Mouse (Mus musculus): ENCODE results near the gene Ebf3.

Ebf3 gene

DNA sequence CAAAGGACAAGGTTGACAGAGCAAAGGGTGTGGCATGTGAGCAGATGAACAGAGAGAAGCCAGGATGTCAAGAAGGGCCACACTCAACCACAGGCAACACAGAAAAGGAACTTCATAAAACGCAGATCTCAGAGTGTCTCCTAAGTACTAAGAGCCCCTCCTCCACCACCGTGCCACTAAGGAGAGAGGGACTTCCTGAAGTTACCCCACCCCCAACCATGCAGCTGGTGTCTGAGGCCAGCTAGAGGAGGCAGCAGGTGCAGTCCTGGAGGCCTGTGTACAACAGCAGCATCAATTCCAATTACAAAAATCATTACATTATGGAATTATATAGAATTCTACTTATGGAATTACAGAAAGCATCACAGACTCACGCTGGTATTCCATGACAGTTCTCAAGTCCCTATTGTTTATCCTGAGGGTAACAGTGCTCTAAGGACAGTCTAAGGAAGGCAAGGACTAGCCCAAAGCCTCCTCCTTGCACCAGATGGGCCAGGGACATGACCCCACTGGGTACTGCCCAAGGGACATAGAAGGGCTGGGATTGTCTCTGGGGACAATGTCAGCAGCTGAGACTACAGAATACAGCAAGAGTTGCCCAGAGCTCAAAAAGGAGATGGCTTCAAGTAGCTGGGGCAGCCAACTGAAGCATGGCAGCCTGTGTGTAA, 24.8 kb downstream of the Ebf3 start:
- DNase-seq (ENCODE audit: low spot score) = no peak

- no peak for DNase-seq (ENCODE audit: low spot score)
These were observed 36.1 kb downstream of the Ebf3 start for GRCm38 (mm10) chr7:137278171-137278570.

DNA sequence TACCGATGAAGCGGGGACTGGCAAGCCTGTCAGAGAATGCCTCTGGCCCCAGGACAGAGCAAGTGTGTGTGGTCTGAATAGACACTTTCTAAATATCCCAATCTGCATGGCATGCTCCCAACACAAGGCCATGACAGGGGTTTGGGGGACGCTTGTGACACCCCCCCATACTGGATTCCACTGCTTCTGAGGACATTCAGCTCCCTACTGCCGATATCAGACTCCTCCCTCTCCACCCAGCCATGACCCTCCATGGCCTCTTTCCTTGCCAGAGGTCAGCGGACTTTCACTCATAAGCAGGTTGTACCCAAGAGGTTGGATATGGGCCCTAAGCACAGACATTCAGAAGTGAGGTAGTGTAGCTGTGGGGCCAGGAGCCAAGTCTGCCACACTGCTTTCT, 36.5 kb downstream of the Ebf3 start:
- DNase-seq (ENCODE audit: low spot score) = no peak

DNA sequence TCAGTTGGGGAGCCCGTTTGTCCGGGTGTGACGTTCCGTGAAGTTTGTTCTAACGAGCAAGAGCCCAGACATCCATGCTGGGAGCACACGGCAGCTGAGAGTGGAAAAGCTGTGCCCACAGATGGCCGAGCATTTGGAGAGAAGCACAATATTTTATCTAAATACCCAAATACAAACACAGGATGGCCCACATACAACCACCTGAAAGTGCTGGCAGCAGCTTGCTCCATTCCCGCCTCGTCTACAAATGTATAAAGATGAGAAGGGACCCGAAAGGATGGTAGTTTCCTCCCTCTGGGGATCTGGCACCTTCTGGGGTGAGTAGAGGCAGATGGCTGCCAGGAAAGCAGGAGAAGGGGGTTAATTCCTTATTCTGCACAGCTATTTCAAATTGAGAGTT, 42.0 kb downstream of the Ebf3 start:
- DNase-seq (ENCODE audit: low spot score) = no peak

- DNase-seq (ENCODE audit: low spot score) = no peak
These were observed 45.6 kb downstream of the Ebf3 start for GRCm38 (mm10) chr7:137268452-137269155.

DNA sequence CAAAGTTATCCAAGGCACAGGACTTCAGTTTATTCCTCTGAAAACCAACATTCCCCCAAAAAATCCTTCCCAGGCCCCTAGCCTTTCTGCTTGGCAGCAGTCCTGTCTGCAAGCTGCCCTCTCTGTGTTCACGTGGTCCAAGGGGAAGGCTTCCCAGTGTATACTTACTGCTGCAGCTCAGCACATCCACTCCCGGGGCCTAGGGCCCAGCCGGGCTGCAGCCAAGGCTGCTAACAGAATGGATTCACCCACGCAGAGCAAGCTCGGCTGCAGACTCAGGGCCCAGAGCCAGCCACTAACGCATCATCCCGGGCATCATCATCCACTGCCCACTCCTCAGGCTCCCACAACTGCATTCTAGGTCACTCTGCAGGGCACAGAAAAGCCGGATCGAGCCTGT, 46.8 kb downstream of the Ebf3 start:
- no peak for DNase-seq (ENCODE audit: low spot score)

DNA sequence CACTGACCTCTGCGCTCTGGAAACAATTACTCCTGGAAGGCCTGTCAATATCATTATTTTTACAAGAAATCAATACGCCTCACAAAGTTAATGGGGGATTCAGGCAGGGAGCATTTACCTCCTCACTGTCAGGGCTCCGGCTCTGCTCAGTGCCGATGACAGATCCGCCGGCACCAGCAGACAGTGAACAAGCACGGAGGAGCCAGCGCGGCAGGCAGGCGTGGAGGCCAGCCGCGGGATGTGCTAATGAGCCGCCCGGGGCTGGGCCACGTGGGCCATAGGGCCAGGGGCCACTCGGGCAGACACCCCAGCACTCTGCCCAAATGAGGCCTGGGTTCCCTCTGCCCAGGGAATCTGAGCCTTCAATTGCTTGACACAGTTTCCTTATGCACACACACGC, 47.7 kb downstream of the Ebf3 start:
- DNase-seq (ENCODE audit: low spot score) = no peak

DNA sequence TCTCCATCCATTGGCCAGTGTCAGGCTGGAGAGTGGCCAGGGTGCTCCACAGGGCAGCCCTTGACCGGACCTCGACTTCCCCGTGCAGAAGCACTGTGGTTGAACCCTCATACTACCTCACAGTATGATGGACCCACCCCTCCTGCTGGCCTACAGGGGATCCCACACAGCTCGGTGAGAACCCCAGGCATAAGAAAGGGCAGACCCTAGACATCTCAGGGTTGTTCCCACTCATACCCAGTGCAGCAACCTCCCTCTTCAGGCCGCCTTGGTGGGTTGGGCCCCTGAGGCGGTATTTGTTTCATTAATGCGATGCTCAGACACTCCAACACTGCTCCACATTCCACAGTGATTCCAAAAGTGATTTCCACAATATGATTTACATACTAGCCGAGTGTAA, 51.9 kb downstream of the Ebf3 start:
- no peak for DNase-seq (ENCODE audit: low spot score)

- DNase-seq (ENCODE audit: low spot score) = peak; percentile 52
These were observed 67.9 kb downstream of the Ebf3 start for GRCm38 (mm10) chr7:137246213-137246872.

DNA sequence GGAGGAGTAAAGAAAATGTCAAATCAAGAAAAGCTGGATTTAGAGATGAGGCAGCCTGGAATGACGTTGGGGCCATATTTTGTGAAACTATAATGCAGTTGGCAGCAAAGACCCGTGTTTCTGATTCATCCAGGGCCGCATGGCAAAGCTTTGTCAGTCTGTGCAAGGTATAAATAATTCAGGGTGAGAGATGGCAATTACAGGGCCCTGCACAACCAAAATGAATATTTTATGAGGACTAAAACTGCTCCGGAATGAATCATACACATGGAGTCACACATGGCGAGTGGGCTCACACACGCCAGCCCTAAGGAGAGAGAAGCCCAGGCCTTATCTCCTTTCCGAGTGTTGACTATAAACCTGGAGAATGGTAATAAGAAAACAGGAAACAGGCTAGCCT, 69.4 kb downstream of the Ebf3 start:
- no peak for DNase-seq (ENCODE audit: low spot score)

GRCm38 (mm10) chr7:137240481-137240880, 73.8 kb downstream of the Ebf3 start:
- DNase-seq (ENCODE audit: low spot score) = no peak

GRCm38 (mm10) chr7:137239542-137240133, 74.6 kb downstream of the Ebf3 start:
- no peak for DNase-seq (ENCODE audit: low spot score)

- no peak for DNase-seq (ENCODE audit: low spot score)
These were observed 76.8 kb downstream of the Ebf3 start for GRCm38 (mm10) chr7:137237419-137237818.

DNA sequence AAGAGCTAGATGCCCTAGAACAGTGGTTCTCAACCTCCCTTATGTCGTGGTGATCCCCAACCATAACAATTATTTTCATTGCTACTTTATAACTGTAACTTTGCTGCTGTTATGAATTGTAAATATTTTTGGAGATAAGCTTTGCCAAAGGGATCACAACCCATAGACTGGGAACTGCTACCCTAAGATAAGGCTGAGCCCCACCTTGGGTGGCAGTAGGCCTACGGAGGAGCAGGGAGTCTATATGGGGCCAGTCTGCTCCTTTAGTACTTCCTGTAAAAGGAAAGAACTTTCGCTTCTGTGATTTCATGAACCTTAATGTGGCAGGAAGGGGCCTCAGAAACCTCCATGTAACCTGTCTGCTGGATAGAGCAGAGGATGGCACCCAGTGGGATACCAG, 90.4 kb downstream of the Ebf3 start:
- DNase-seq (ENCODE audit: low spot score) = no peak

- no peak for DNase-seq (ENCODE audit: low spot score)
These were observed 91.3 kb downstream of the Ebf3 start for GRCm38 (mm10) chr7:137222831-137223505.

DNA sequence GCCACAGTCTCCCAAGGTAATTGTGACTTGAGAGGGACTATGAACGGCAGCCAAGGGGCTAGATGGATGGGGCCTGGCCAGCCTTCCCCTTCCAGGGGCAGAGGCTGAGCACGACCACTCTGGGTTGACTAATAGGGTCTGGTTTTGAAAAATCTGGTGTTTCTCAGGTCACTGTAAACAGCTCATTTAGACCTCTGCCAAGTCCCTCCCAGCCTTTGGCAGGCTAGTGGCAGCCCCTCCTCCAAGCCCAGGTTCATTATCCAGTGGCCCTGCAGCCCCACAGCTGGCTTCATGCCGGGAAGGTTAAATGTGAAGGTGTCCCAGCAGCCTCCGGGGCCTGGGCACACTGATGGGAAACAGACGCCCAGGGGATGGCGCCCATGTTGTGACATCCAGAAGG, 92.6 kb downstream of the Ebf3 start:
- DNase-seq (ENCODE audit: low spot score) = peak; percentile 33

- no peak for DNase-seq (ENCODE audit: low spot score)
These were observed 93.8 kb downstream of the Ebf3 start for GRCm38 (mm10) chr7:137220436-137220835.

DNA sequence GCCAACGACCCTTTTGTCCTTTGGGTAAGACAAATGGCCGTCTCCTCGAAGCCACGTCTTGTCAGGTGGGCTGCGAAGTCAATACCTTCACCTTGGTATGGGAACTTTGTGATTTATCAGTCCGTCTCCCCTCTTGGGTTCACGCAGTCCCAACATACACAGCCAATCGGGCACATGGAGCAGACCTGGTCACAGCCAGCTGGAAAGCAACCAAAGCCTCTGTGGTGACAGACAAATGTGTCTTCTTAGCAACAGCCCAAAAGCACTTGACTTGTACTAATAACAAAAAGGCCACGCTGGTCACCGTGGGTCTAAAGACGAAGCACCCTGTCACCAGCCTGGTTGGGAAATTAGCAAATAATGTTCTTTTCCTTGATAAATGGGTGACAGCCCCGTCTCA, 95.5 kb downstream of the Ebf3 start:
- DNase-seq (ENCODE audit: low spot score) = no peak

GRCm38 (mm10) chr7:137213444-137213843, 100.8 kb downstream of the Ebf3 start:
- no peak for DNase-seq (ENCODE audit: low spot score)

GRCm38 (mm10) chr7:137211332-137211731, 102.9 kb downstream of the Ebf3 start:
- DNase-seq (ENCODE audit: low spot score) = no peak

GRCm38 (mm10) chr7:137209688-137210345, 104.4 kb downstream of the Ebf3 start:
- no peak for DNase-seq (ENCODE audit: low spot score)

DNA sequence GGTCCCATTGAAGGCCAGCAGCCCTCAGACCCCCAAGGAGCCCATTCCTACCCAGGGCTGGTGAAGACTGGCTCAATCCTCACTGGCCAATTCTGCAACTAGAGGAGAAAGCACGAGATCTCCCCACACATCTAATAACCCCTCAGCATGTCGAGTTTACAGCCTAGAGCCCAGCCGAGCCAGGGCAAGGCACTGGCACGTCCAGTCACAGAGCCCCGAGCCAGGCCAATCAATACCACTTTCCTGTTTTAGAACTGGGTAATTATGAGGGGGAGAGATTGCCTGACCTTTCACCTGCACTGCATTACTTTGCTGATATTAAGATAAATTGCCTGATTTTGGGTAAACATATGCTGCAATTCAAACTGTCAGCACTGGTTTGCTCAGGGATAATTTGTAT, 105.7 kb downstream of the Ebf3 start:
- no peak for DNase-seq (ENCODE audit: low spot score)

All from ovary, postnatal 36 days (tissue).